Mouse (Mus musculus) hindbrain, embryonic 14.5 days (tissue): ENCODE results near the gene Cbx6. TPM values are rescaled to one million over a fixed set of nuclear protein-coding genes. Genes with fewer than 3 reads are reported as not detected.
"Not testable (repeated sequence)": the region's sequence is repeated elsewhere in the genome, so short reads cannot be mapped to it uniquely, and the experiment has no call there.

Source experiments
- ATAC-seq: fragments of 200-750 bp; cut with Nextera tagmentation; 2 replicates; pipeline ENCODE4 v1.8.0; 2017; ENCODE audit warnings: moderate number of reproducible peaks, mild to moderate bottlenecking, moderate TSS enrichment, moderate library complexity; ENCODE audit not compliant: low FRiP score
- DNase-seq: peaks from one replicate; pipeline ENCODE4 v3.0.0-alpha.2; 2015; ENCODE audit warnings: low spot score
- H3K27ac ChIP-seq: fragments of 300-500 bp; sonication (generic); 2 replicates; pipeline ENCODE4 v1.5.1; 2014; ENCODE audit warnings: mild to moderate bottlenecking, moderate library complexity
- H3K27me3 ChIP-seq: fragments of 300-500 bp; sonication (generic); 2 replicates; pipeline ENCODE4 v1.6.1; 2014; ENCODE audit warnings: mild to moderate bottlenecking, low read length, mixed read lengths; ENCODE audit not compliant: control insufficient read depth, insufficient read depth
- H3K36me3 ChIP-seq: fragments of 300-500 bp; sonication (generic); replicated peaks from 2 replicates; pipeline ENCODE4 v1.6.1; 2014; ENCODE audit not compliant: control insufficient read depth, insufficient read depth
- H3K4me1 ChIP-seq: fragments of 300-500 bp; sonication (generic); replicated peaks from 2 replicates; pipeline ENCODE4 v1.6.1; 2014; ENCODE audit warnings: antibody characterized with exemption, low read length, mixed read lengths; ENCODE audit not compliant: control insufficient read depth, insufficient read depth
- H3K4me2 ChIP-seq: fragments of 300-500 bp; sonication (generic); replicated peaks from 2 replicates; pipeline ENCODE4 v1.6.1; 2014; ENCODE audit warnings: mild to moderate bottlenecking, moderate library complexity
- H3K4me3 ChIP-seq: fragments of 300-500 bp; sonication (generic); replicated peaks from 2 replicates; pipeline ENCODE4 v1.5.1; 2014; ENCODE audit warnings: mild to moderate bottlenecking, low read length
- H3K9ac ChIP-seq: fragments of 300-500 bp; sonication (generic); 2 replicates; pipeline ENCODE4 v1.6.1; 2014
- H3K9me3 ChIP-seq: fragments of 300-500 bp; sonication (generic); 2 replicates; pipeline ENCODE4 v1.6.1; 2016; ENCODE audit warnings: low read length; ENCODE audit not compliant: control insufficient read depth
- WGBS: fragments of 180-500 bp; shearing (Covaris S2); extraction: QIAGEN DNeasy Blood & Tissue Kit; methylation state at CpG from one replicate; pipeline ENCODE4 v1.1.7; 2014; 5-methylcytosine and 5-hydroxymethylcytosine counted together
- polyA plus RNA-seq: library from polyadenylated mRNA; unstranded; fragments of >200 nt; fragmentation: Nextera tagmentation; extraction: Ambion mirVana; gene quantifications from 2 replicates; pipeline ENCODE4 v1.2.1, GENCODE M21; 2014

Cbx6 gene
- polyA plus RNA-seq, 1 experiment from 2014 or later: 39.8 TPM

GRCm38 (mm10) chr15:79825146-79825825 is 9.2 kb downstream of the Cbx6 start:
- peaks cover 43% of the 10 kb centered on the region for H3K36me3 ChIP-seq
- WGBS: 54% methylated on average over 14 of the region's 14 CpGs
- no peaks in the 10 kb centered on the region for H3K9me3 ChIP-seq
- no peak overlapping the region for H3K9ac ChIP-seq
- ATAC-seq (no peak), DNase-seq (no peak)
- H3K4me2 ChIP-seq: no peak overlapping the region
- no peaks in the 10 kb centered on the region for H3K27me3 ChIP-seq
- H3K27ac ChIP-seq: no peak overlapping the region
- H3K4me3 ChIP-seq: no peak overlapping the region
- peaks cover 55% of the 10 kb centered on the region for H3K4me1 ChIP-seq

- ATAC-seq (no peak), DNase-seq (no peak)
- Histone ChIP-seq H3K4me2 (no peak overlapping the region), H3K9me3 (no peaks in the 10 kb centered on the region), H3K9ac (no peak overlapping the region), H3K4me1 (peaks cover 40% of the 10 kb centered on the region; the same call in 1 of the 2 replicates), H3K27ac (no peak overlapping the region), H3K4me3 (no peak overlapping the region), H3K27me3 (no peaks in the 10 kb centered on the region), H3K36me3 (peaks cover 40% of the 10 kb centered on the region)
- WGBS: 74% methylated on average over 19 of the region's 19 CpGs
These were observed 10.8 kb downstream of the Cbx6 start for GRCm38 (mm10) chr15:79823588-79824280.

GRCm38 (mm10) chr15:79822265-79823199 is 12.0 kb downstream of the Cbx6 start:
- H3K27me3 ChIP-seq: no peaks in the 10 kb centered on the region
- 0 out of 2 replicates have a peak, but pooled peaks cover 4% of the 10 kb centered on the region for H3K9me3 ChIP-seq
- H3K4me3 ChIP-seq: no peak overlapping the region
- H3K4me1 ChIP-seq: peaks cover 28% of the 10 kb centered on the region; the same call in 1 of the 2 replicates
- no peak for DNase-seq
- WGBS: 69% methylated on average over 13 of the region's 13 CpGs
- H3K4me2 ChIP-seq: no peak overlapping the region
- peak; percentile 12; the same call in 1 of the 2 replicates for ATAC-seq
- no peak overlapping the region for H3K9ac ChIP-seq
- no peak overlapping the region for H3K27ac ChIP-seq
- H3K36me3 ChIP-seq: peaks cover 28% of the 10 kb centered on the region

- Histone ChIP-seq H3K9me3 (0 out of 2 replicates have a peak, but pooled peaks cover 4% of the 10 kb centered on the region), H3K4me2 (no peak overlapping the region), H3K9ac (no peak overlapping the region), H3K27ac (no peak overlapping the region), H3K27me3 (no peaks in the 10 kb centered on the region), H3K4me3 (no peak overlapping the region), H3K36me3 (peaks cover 9% of the 10 kb centered on the region), H3K4me1 (no peaks in the 10 kb centered on the region)
- ATAC-seq: no peak
- DNase-seq: no peak
- WGBS: 93% methylated on average over 4 of the region's 4 CpGs
These were observed 16.2 kb downstream of the Cbx6 start for GRCm38 (mm10) chr15:79818325-79818724.

- H3K9ac ChIP-seq: no peak overlapping the region
- no peak overlapping the region for H3K27ac ChIP-seq
- DNase-seq (no peak), ATAC-seq (no peak)
- H3K4me2 ChIP-seq: no peak overlapping the region
- H3K27me3 ChIP-seq: no peaks in the 10 kb centered on the region
- H3K4me3 ChIP-seq: no peak overlapping the region
- 39% methylated on average over 8 of the region's 8 CpGs for WGBS
- 0 out of 2 replicates have a peak, but pooled peaks cover 4% of the 10 kb centered on the region for H3K9me3 ChIP-seq
- no peaks in the 10 kb centered on the region for H3K36me3 ChIP-seq
- H3K4me1 ChIP-seq: no peaks in the 10 kb centered on the region
These were observed 20.7 kb downstream of the Cbx6 start for GRCm38 (mm10) chr15:79813666-79814258.

GRCm38 (mm10) chr15:79812840-79813239 is 21.6 kb downstream of the Cbx6 start:
- H3K4me3 ChIP-seq, H3K36me3 ChIP-seq, H3K4me1 ChIP-seq, H3K9me3 ChIP-seq, H3K27me3 ChIP-seq, H3K27ac ChIP-seq, H3K9ac ChIP-seq, DNase-seq, H3K4me2 ChIP-seq, ATAC-seq: not testable (repeated sequence)
- 67% methylated on average over 2 of the region's 2 CpGs for WGBS

GRCm38 (mm10) chr15:79810997-79811396 is 23.5 kb downstream of the Cbx6 start:
- H3K27ac ChIP-seq: no peak overlapping the region
- no peaks in the 10 kb centered on the region for H3K36me3 ChIP-seq
- no peak overlapping the region for H3K4me2 ChIP-seq
- ATAC-seq (no peak), DNase-seq (no peak)
- no peaks in the 10 kb centered on the region for H3K9me3 ChIP-seq
- no peaks in the 10 kb centered on the region for H3K4me1 ChIP-seq
- peaks cover 15% of the 10 kb centered on the region for H3K27me3 ChIP-seq
- H3K4me3 ChIP-seq: no peak overlapping the region
- no peak overlapping the region for H3K9ac ChIP-seq
- WGBS: 78% methylated on average over 4 of the region's 4 CpGs

- no peak overlapping the region for H3K4me2 ChIP-seq
- H3K4me3 ChIP-seq: no peak overlapping the region
- DNase-seq (no peak), ATAC-seq (no peak)
- H3K4me1 ChIP-seq: peaks cover 2% of the 10 kb centered on the region
- no peak overlapping the region for H3K9ac ChIP-seq
- peaks cover 24% of the 10 kb centered on the region for H3K27me3 ChIP-seq
- 62% methylated on average over 3 of the region's 3 CpGs for WGBS
- no peak overlapping the region for H3K27ac ChIP-seq
- H3K9me3 ChIP-seq: no peaks in the 10 kb centered on the region
- no peaks in the 10 kb centered on the region for H3K36me3 ChIP-seq
These were observed 24.4 kb downstream of the Cbx6 start for GRCm38 (mm10) chr15:79810061-79810460.
